Mouse (Mus musculus) myocyte (in vitro differentiated cells): ENCODE results near the gene Dgkz. TPM values are rescaled to one million over a fixed set of nuclear protein-coding genes. Genes with fewer than 3 reads are reported as not detected.

Experiments used
- H3K27me3 ChIP-seq: one replicate; pipeline ENCODE4 v1.6.1; 2011; ENCODE audit not compliant: control insufficient read depth, insufficient read depth, insufficient read length
- H3K36me3 ChIP-seq: one replicate; pipeline ENCODE4 v1.6.1; 2011; ENCODE audit not compliant: control insufficient read depth, insufficient read depth
- H3K4me2 ChIP-seq: one replicate; pipeline ENCODE4 v1.6.1; 2011; ENCODE audit warnings: low read depth, control low read depth
- H3K4me3 ChIP-seq: one replicate; pipeline ENCODE4 v1.5.1; 2011; ENCODE audit warnings: mild to moderate bottlenecking, control low read depth, moderate library complexity
- H3K79me2 ChIP-seq: one replicate; pipeline ENCODE4 v1.6.1; 2011; ENCODE audit not compliant: control insufficient read depth, insufficient read depth
- H3ac ChIP-seq: one replicate; pipeline ENCODE4 v1.6.1; 2011; ENCODE audit not compliant: control insufficient read depth, insufficient read length
- CEBPB ChIP-seq: IDR thresholded peaks from 2 replicates; pipeline ENCODE4 v1.6.1; 2011; ENCODE audit warnings: mild to moderate bottlenecking, moderate library complexity; ENCODE audit not compliant: poor library complexity, insufficient read depth, severe bottlenecking
- E2F4 ChIP-seq: IDR thresholded peaks from one replicate; pipeline ENCODE4 v1.6.1; 2011; ENCODE audit warnings: mild to moderate bottlenecking, control low read depth, moderate library complexity; ENCODE audit not compliant: insufficient read depth
- MAX ChIP-seq: IDR thresholded peaks from one replicate; pipeline ENCODE4 v1.6.1; 2011; ENCODE audit warnings: low read depth, mild to moderate bottlenecking, control low read depth
- MYOD1 ChIP-seq, 3 experiments: IDR thresholded peaks; one replicate each; pipeline ENCODE4 v1.6.1; 2011; ENCODE audit warnings: control low read depth in 2 of 3, low read depth in 2 of 3, mild to moderate bottlenecking in 2 of 3, moderate library complexity in 1 of 3; ENCODE audit not compliant: insufficient read length in 2 of 3, control insufficient read depth in 1 of 3
- MYOG ChIP-seq, 3 experiments: IDR thresholded peaks; one replicate each; pipeline ENCODE4 v1.6.1; 2011; ENCODE audit warnings: control low read depth in 2 of 3, low read depth in 2 of 3, mild to moderate bottlenecking in 2 of 3; ENCODE audit not compliant: insufficient read length in 2 of 3, control insufficient read depth in 1 of 3, insufficient read depth in 1 of 3
- POLR2A ChIP-seq: IDR thresholded peaks from one replicate; pipeline ENCODE4 v1.6.1; 2011; ENCODE audit warnings: low read depth, mild to moderate bottlenecking, control low read depth, moderate library complexity; ENCODE audit not compliant: insufficient read length
- POLR2AphosphoS2 ChIP-seq: IDR thresholded peaks from one replicate; pipeline ENCODE4 v1.6.1; 2011; ENCODE audit warnings: low read depth, control low read depth; ENCODE audit not compliant: insufficient read length
- REST ChIP-seq: IDR thresholded peaks from one replicate; pipeline ENCODE4 v1.6.1; 2011; ENCODE audit warnings: mild to moderate bottlenecking, control low read depth, moderate library complexity; ENCODE audit not compliant: insufficient read depth, insufficient read length
- SRF ChIP-seq: IDR thresholded peaks from one replicate; pipeline ENCODE4 v1.6.1; 2011; ENCODE audit warnings: low read depth; ENCODE audit not compliant: control insufficient read depth, insufficient read length
- TCF12 ChIP-seq: IDR thresholded peaks from one replicate; pipeline ENCODE4 v1.6.1; 2011; ENCODE audit warnings: mild to moderate bottlenecking, control low read depth; ENCODE audit not compliant: poor library complexity, insufficient read depth, severe bottlenecking
- TCF3 ChIP-seq: IDR thresholded peaks from one replicate; pipeline ENCODE4 v1.6.1; 2011; ENCODE audit warnings: low read depth, control low read depth; ENCODE audit not compliant: insufficient read length
- USF1 ChIP-seq: IDR thresholded peaks from one replicate; pipeline ENCODE4 v1.6.1; 2011; ENCODE audit warnings: low read depth, mild to moderate bottlenecking, control low read depth, moderate library complexity
- polyA plus RNA-seq: library from polyadenylated mRNA; unstranded; fragments of >200 nt; fragmentation: generic; extraction: Trizol; gene quantifications from one replicate; pipeline ENCODE4 v1.2.1, GENCODE M21; 2012; ENCODE audit warnings: missing spikeins

Dgkz gene
- polyA plus RNA-seq, 1 experiment = 68.4 TPM

GRCm38 (mm10) chr2:91899141-91899540, 76.5 kb downstream of the Dgkz start:
- H3K4me3 ChIP-seq = no peak overlapping the region
- H3K4me2 ChIP-seq = no peak overlapping the region
- TF ChIP-seq E2F4 (no peak), TCF12 (no peak), REST (no peak), POLR2AphosphoS2 (no peak), USF1 (no peak), CEBPB (no peak), MYOD1 (IDR thresholded peaks at IDR 0.05; ENCODE audit: control insufficient read depth in 1 of 3, insufficient read length in 2 of 3, low read depth in 2 of 3) (no peak), SRF (no peak), MAX (no peak), TCF3 (no peak), POLR2A (no peak), MYOG (IDR thresholded peaks at IDR 0.05; ENCODE audit: control insufficient read depth in 1 of 3, insufficient read depth in 1 of 3, insufficient read length in 2 of 3, low read depth in 2 of 3) (no peak)
- no peaks in the 10 kb centered on the region for H3K27me3 ChIP-seq
- H3K36me3 ChIP-seq = peaks cover 10% of the 10 kb centered on the region
- no peaks in the 10 kb centered on the region for H3K79me2 ChIP-seq
- H3ac ChIP-seq = no peak overlapping the region

GRCm38 (mm10) chr2:91897968-91898367, 77.7 kb downstream of the Dgkz start:
- Histone ChIP-seq H3K36me3 (peaks cover 10% of the 10 kb centered on the region), H3ac (no peak overlapping the region), H3K4me3 (no peak overlapping the region), H3K79me2 (no peaks in the 10 kb centered on the region), H3K4me2 (no peak overlapping the region), H3K27me3 (no peaks in the 10 kb centered on the region)
- TF ChIP-seq POLR2A (no peak), TCF3 (no peak), MYOG (IDR thresholded peaks at IDR 0.05; ENCODE audit: control insufficient read depth in 1 of 3, insufficient read depth in 1 of 3, insufficient read length in 2 of 3, low read depth in 2 of 3) (no peak), USF1 (no peak), SRF (no peak), REST (no peak), MAX (no peak), POLR2AphosphoS2 (no peak), MYOD1 (IDR thresholded peaks at IDR 0.05; ENCODE audit: control insufficient read depth in 1 of 3, insufficient read length in 2 of 3, low read depth in 2 of 3) (no peak), E2F4 (no peak), TCF12 (no peak), CEBPB (no peak)

DNA sequence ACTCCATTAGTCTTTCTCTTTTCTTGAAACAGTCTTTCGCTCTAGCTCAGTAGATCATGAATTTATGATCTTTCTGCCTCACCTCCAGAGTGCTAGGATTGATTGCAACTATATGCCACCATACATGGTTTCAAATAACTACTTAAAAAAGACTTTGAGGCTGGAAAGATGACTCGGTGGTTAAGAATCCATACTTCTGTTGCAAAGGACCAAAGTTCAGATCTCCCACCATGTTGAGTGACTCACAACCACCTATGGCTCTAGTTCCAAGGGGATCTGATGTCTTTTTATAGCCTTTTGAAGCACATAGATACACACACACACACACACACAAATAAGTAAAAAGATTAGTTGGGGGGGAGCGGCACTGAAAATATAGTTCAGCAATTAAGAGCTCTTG, 80.3 kb downstream of the Dgkz start:
- Histone ChIP-seq H3K79me2 (no peaks in the 10 kb centered on the region), H3K36me3 (peaks cover 31% of the 10 kb centered on the region), H3K4me2 (no peak overlapping the region), H3ac (no peak overlapping the region), H3K27me3 (no peaks in the 10 kb centered on the region), H3K4me3 (no peak overlapping the region)
- TF ChIP-seq TCF12 (no peak), REST (no peak), POLR2AphosphoS2 (no peak), TCF3 (no peak), MAX (no peak), CEBPB (no peak), POLR2A (no peak), SRF (no peak), USF1 (no peak), MYOG (IDR thresholded peaks at IDR 0.05; ENCODE audit: control insufficient read depth in 1 of 3, insufficient read depth in 1 of 3, insufficient read length in 2 of 3, low read depth in 2 of 3) (no peak), E2F4 (no peak), MYOD1 (IDR thresholded peaks at IDR 0.05; ENCODE audit: control insufficient read depth in 1 of 3, insufficient read length in 2 of 3, low read depth in 2 of 3) (no peak)

- H3K4me2 ChIP-seq = no peak overlapping the region
- H3K27me3 ChIP-seq = no peaks in the 10 kb centered on the region
- peaks cover 32% of the 10 kb centered on the region for H3K36me3 ChIP-seq
- TF ChIP-seq TCF12 (no peak), MYOD1 (IDR thresholded peaks at IDR 0.05; ENCODE audit: control insufficient read depth in 1 of 3, insufficient read length in 2 of 3, low read depth in 2 of 3) (no peak), CEBPB (no peak), REST (no peak), MAX (no peak), TCF3 (no peak), MYOG (IDR thresholded peaks at IDR 0.05; ENCODE audit: control insufficient read depth in 1 of 3, insufficient read depth in 1 of 3, insufficient read length in 2 of 3, low read depth in 2 of 3) (no peak), POLR2A (no peak), SRF (no peak), E2F4 (no peak), USF1 (no peak), POLR2AphosphoS2 (no peak)
- no peaks in the 10 kb centered on the region for H3K79me2 ChIP-seq
- H3K4me3 ChIP-seq = no peak overlapping the region
- no peak overlapping the region for H3ac ChIP-seq
Measured at GRCm38 (mm10) chr2:91894716-91895115, 80.9 kb downstream of the Dgkz start.
